Mouse (Mus musculus): ENCODE data around the gene Pga5. TPM values are rescaled to one million over a fixed set of nuclear protein-coding genes. Genes with fewer than 3 reads are reported as not detected.

The Pga5 gene
- total RNA-seq, 2 experiments from 2014 or later, result not detected

DNA sequence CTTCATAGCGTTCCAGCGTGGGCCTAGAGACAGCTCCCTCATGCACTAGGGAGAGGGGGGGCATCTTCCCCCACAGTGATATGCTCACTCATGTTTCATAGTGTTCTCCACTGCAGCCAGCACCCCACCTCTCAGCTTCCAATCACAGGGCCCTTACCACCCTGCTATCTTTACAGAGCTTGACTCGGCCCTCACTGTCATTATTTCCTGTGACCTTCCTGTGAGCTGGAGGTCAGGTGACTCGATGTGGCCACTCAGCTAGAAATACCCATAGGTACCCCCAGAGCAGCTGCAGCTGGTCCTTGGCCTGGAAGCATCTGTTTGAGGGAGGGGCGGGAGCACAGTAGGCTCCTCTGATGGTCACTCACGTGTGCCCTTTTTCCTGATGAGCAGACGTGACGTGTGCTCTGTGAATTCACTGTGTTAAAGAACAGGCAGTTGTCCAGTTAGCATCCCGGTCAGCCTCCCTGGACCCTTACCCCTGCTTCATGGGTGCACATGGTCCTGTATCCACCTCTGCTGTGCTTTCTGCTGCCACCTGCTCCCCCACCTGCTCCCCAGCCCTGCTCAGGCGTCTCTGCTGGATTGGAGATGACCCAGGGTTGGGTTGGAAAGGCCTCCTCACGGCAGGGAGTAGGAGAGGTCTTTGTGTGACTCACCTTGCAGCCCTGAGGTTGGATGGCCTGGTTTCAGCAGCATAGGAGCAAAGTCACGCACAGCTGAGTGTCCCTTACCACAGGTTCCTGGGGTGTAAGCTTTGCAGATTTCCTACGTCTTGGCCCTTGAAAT lies 29.4 kb upstream of the Pga5 start:
- ATAC-seq (replicated peaks; ENCODE audit: poor library complexity, severe bottlenecking), result no peak

- peak; percentile 52 for ATAC-seq (replicated peaks; ENCODE audit: poor library complexity, severe bottlenecking)
These were observed 25.6 kb upstream of the Pga5 start for GRCm38 (mm10) chr19:10703470-10703869.

GRCm38 (mm10) chr19:10702125-10702524 lies 24.3 kb upstream of the Pga5 start:
- no peak for ATAC-seq (replicated peaks; ENCODE audit: poor library complexity, severe bottlenecking)

GRCm38 (mm10) chr19:10701013-10701726 lies 23.3 kb upstream of the Pga5 start:
- ATAC-seq (replicated peaks; ENCODE audit: poor library complexity, severe bottlenecking), result no peak

GRCm38 (mm10) chr19:10699851-10700250 lies 22.0 kb upstream of the Pga5 start:
- ATAC-seq (replicated peaks; ENCODE audit: poor library complexity, severe bottlenecking), result no peak

GRCm38 (mm10) chr19:10698131-10698991 lies 20.5 kb upstream of the Pga5 start:
- peak; percentile 80 for ATAC-seq (replicated peaks; ENCODE audit: poor library complexity, severe bottlenecking)

GRCm38 (mm10) chr19:10695801-10696200 lies 17.9 kb upstream of the Pga5 start:
- no peak for ATAC-seq (replicated peaks; ENCODE audit: poor library complexity, severe bottlenecking)

- peak; percentile 70 for ATAC-seq (replicated peaks; ENCODE audit: poor library complexity, severe bottlenecking)
These were observed 16.2 kb upstream of the Pga5 start for GRCm38 (mm10) chr19:10693926-10694682.

GRCm38 (mm10) chr19:10692361-10692760 lies 14.5 kb upstream of the Pga5 start:
- no peak for ATAC-seq (replicated peaks; ENCODE audit: poor library complexity, severe bottlenecking)

- no peak for ATAC-seq (replicated peaks; ENCODE audit: poor library complexity, severe bottlenecking)
These were observed 13.8 kb upstream of the Pga5 start for GRCm38 (mm10) chr19:10691660-10692059.

GRCm38 (mm10) chr19:10691121-10691520 lies 13.2 kb upstream of the Pga5 start:
- ATAC-seq (replicated peaks; ENCODE audit: poor library complexity, severe bottlenecking), result no peak

DNA sequence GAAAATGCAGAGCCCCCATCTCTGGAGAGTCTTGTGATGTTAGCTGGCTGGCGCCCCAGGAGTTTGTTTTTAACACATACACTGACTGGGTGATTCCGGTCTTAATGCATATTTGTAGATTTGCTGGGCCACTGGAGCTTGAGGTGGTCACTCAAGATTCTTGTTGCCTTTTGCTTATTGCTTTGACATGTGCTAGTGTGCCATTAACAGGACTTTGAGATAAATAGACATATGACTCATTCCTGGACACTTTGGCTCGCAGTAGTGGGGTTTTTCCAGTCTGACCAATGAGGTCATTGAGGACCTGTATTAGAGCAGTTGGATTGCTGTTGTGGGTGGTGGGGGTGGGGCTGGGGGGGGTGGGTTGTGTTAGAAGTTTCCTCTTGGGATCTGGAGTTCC lies 12.5 kb upstream of the Pga5 start:
- ATAC-seq (replicated peaks; ENCODE audit: poor library complexity, severe bottlenecking), result no peak

DNA sequence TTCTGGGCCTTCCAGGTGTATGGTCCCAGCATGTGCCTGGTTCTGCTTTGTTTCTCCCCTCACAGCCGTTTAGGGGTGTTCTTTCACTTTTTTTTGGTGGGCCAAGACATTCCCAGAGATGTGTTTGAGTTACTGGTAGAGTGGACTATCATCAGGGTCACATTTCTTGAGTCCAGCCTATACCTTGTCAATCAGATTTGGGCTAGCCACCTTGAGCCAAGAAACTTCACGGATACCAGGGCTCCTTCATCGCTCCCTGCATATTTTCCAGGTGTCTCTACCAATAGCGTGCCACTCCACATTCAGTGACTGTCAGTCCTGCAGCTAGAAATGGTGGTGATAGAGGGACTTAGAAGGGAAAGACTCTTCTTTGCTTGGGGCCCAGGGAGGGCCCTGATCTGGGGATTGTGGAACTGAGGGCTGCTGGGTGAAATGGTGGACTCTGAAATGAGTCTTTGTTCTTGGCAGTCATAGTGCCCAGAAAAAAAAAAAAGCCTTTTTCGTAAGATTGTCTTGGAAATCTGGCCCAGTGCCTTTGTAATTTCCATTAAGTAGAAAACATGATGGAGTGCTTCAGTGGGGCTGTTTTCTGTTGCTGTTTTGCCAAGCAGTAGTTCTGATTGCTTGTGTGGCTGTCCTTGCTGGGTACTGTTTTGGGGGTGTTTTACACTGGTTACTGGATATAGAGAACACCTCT lies 11.7 kb upstream of the Pga5 start:
- no peak for ATAC-seq (replicated peaks; ENCODE audit: poor library complexity, severe bottlenecking)

DNA sequence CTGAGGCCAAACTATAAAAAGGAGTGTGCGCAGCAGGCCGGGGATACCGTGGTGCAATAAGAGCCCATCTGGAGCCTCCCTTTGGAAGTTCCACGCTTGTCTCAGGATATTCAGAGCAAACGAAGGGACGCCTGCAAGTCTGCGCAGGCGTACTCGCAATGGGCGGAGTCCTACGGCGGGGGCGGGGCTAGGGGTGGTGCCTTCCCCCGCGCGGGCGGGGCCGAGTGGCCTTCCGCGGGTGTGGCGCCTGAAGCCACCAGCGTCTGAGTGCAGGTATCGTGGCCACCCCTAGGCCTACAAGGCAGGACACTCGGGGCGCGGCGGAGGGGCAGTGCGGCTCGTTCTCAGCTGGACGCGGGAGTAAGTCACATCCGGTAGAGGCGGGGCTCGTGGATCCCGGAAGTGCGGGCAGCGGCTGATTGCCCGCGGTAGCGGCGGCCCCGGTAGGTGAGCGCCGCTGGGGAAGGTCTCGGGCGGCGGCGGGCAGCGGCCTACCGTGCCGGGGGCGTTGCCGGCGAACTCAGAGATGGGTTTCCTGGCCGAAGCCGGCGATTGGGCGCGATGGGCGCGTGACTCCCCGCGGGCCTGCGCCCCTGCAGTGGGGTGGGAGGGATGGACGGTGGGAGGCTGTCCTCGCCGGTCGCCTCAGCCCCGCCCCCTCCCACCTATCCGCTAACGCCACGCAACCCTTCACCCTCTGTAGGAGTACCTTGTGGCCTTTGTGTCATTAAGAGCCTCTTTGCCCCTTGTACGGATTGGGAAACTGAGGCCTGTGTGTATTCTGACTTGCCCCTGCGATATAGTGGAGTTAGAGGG lies 10.9 kb upstream of the Pga5 start, which contains the start of gene Vps37c:
Vps37c (plus strand) TSS at position 199 of the 816 bp plus-strand sequence.
- ATAC-seq (replicated peaks; ENCODE audit: poor library complexity, severe bottlenecking), result peak; percentile 89

- ATAC-seq (replicated peaks; ENCODE audit: poor library complexity, severe bottlenecking), result no peak
These were observed 7.9 kb upstream of the Pga5 start for GRCm38 (mm10) chr19:10685727-10686126.

GRCm38 (mm10) chr19:10685081-10685480 lies 7.2 kb upstream of the Pga5 start:
- no peak for ATAC-seq (replicated peaks; ENCODE audit: poor library complexity, severe bottlenecking)

GRCm38 (mm10) chr19:10681571-10681970 lies 3.7 kb upstream of the Pga5 start:
- no peak for ATAC-seq (replicated peaks; ENCODE audit: poor library complexity, severe bottlenecking)

- ATAC-seq (replicated peaks; ENCODE audit: poor library complexity, severe bottlenecking), result no peak
These were observed 849 bp upstream of the Pga5 start for GRCm38 (mm10) chr19:10678772-10679067.

DNA sequence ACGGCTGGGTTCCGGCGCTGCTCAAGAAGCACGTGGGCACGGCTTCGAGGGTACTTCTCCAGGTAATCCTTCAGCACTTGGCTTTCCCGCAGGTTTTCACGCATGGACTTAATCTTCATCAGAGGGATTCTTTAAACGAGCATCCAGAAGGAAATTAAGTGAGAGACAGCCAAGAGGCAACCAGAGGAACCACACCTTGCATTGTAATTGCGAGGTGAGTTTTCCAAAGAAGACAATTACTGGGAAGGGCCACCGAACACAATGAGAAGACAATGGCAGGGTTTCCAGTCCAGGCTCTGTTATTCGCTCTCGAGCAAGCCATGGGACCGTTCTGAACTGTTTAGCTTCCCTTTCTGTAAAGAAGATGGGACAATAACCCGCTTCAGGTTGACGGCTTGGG lies 1.2 kb downstream of the Pga5 start:
- ATAC-seq (replicated peaks; ENCODE audit: poor library complexity, severe bottlenecking), result no peak
